Mouse (Mus musculus) c-Kit-positive CD71-negative TER-119-negative erythroid progenitor cells, embryonic 14.5 days (primary cell): ENCODE data around the gene Robo1.

Experiments
- DNase-seq: peaks from one replicate; pipeline ENCODE4 v3.0.0-alpha.2; 2013; ENCODE audit warnings: low read depth

Gene Robo1

GRCm38 (mm10) chr16:72603487-72604206, 295.5 kb downstream of the Robo1 start:
- DNase-seq: no peak

- DNase-seq: peak; percentile 22
These were observed 297.0 kb downstream of the Robo1 start for GRCm38 (mm10) chr16:72605066-72605465.

- DNase-seq: no peak
These were observed 302.6 kb downstream of the Robo1 start for GRCm38 (mm10) chr16:72610661-72611112.

- no peak for DNase-seq
These were observed 306.8 kb downstream of the Robo1 start for GRCm38 (mm10) chr16:72614898-72615297.

- no peak for DNase-seq
These were observed 307.3 kb downstream of the Robo1 start for GRCm38 (mm10) chr16:72615360-72615759.

GRCm38 (mm10) chr16:72622371-72622770, 314.3 kb downstream of the Robo1 start:
- no peak for DNase-seq

GRCm38 (mm10) chr16:72622868-72623267, 314.8 kb downstream of the Robo1 start:
- DNase-seq: no peak

- no peak for DNase-seq
These were observed 325.7 kb downstream of the Robo1 start for GRCm38 (mm10) chr16:72633846-72634245.

GRCm38 (mm10) chr16:72639332-72639940, 331.3 kb downstream of the Robo1 start:
- no peak for DNase-seq

- no peak for DNase-seq
These were observed 333.1 kb downstream of the Robo1 start for GRCm38 (mm10) chr16:72640932-72641811.

- DNase-seq: no peak
These were observed 337.8 kb downstream of the Robo1 start for GRCm38 (mm10) chr16:72645890-72646289.

GRCm38 (mm10) chr16:72649314-72649713, 341.2 kb downstream of the Robo1 start:
- DNase-seq: no peak

GRCm38 (mm10) chr16:72655411-72655810, 347.3 kb downstream of the Robo1 start:
- DNase-seq: no peak

GRCm38 (mm10) chr16:72662837-72663350, 354.8 kb downstream of the Robo1 start:
- DNase-seq: no peak

GRCm38 (mm10) chr16:72663351-72664232, 355.5 kb downstream of the Robo1 start:
- no peak for DNase-seq

- no peak for DNase-seq
These were observed 356.1 kb downstream of the Robo1 start for GRCm38 (mm10) chr16:72664233-72664613.

- no peak for DNase-seq
These were observed 356.7 kb downstream of the Robo1 start for GRCm38 (mm10) chr16:72664806-72665205.

GRCm38 (mm10) chr16:72665454-72665853, 357.3 kb downstream of the Robo1 start:
- DNase-seq: no peak

- DNase-seq: no peak
These were observed 362.3 kb downstream of the Robo1 start for GRCm38 (mm10) chr16:72670240-72671038.

GRCm38 (mm10) chr16:72677234-72677633, 369.1 kb downstream of the Robo1 start:
- DNase-seq: no peak

- no peak for DNase-seq
These were observed 370.3 kb downstream of the Robo1 start for GRCm38 (mm10) chr16:72678450-72678849.
